Mouse (Mus musculus): ENCODE measurements at regions not wholly inside any gene's neighbourhood (a gene's known extent, or its start where the extent isn't known, plus 50 kb on each side); places are given as distances from the start of the nearest gene placed in this dataset.

DNA sequence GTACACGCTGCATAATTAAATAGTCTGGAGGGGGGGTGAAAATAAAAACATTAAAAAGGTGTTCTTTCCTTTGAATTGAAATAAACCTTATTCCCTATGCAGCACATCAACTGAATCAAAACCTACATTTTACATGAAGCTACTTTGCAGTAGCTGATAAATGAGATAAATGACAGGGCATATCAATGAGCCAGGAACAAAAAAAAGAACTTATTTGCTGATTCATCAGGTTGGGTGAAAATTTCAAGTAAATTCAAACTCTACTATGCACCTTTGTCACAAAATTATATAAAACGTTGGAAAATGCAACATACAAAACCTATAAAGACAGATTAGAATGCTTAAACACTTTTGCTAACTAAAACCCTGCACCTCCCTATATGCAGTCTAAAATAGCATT lies 53.0 kb upstream of the Cep85l start:
- TF ChIP-seq CTCF (IDR thresholded peaks at IDR 0.05; ENCODE audit: low read depth) (no peak), EP300 (IDR thresholded peaks at IDR 0.05; ENCODE audit: low read depth) (no peak)
